Mouse (Mus musculus) ES-E14 (cell line): Measurements from ENCODE around the gene Dnajc14.

Source experiments
- CHD2 ChIP-seq: IDR thresholded peaks from 2 replicates; pipeline ENCODE4 v1.6.1; 2014; ENCODE audit warnings: mild to moderate bottlenecking, low read depth, low read length, inconsistent platforms
- HCFC1 ChIP-seq: IDR thresholded peaks from 2 replicates; pipeline ENCODE4 v1.6.1; 2012; ENCODE audit warnings: low read length, inconsistent platforms, borderline replicate concordance; ENCODE audit not compliant: insufficient read depth
- MAFK ChIP-seq: IDR thresholded peaks from 2 replicates; pipeline ENCODE4 v1.6.1; 2014; ENCODE audit warnings: mild to moderate bottlenecking, low read depth, low read length, inconsistent platforms; ENCODE audit not compliant: insufficient read depth
- ZC3H11A ChIP-seq: IDR thresholded peaks from 2 replicates; pipeline ENCODE4 v1.6.1; 2012; ENCODE audit warnings: low read depth, mild to moderate bottlenecking, inconsistent platforms, low read length, borderline replicate concordance
- ZNF384 ChIP-seq: IDR thresholded peaks from 2 replicates; pipeline ENCODE4 v1.6.1; 2012; ENCODE audit warnings: low read depth, low read length, inconsistent platforms

DNA sequence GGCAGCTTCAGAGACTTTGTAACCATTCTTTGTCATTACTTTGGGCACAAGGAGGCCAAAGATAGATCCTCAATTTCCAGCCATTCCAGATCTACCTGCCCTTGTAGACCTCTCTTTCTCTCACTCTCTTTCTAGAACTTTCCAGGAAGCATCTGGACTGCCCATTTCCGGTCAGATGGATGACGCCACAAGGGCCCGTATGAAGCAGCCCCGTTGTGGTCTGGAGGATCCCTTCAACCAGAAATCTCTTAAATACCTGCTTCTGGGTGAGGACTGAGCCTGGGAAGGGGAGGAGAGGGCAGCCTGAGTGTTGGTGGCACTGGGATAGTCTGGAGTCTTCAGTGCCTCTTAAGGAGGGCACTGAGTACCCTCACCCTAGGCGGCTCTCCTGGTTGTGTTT is 9.5 kb upstream of the Dnajc14 start:
- TF ChIP-seq ZNF384, result no peak
- no peak for TF ChIP-seq HCFC1
- TF ChIP-seq CHD2, result no peak
- TF ChIP-seq MAFK, result no peak
- no peak for TF ChIP-seq ZC3H11A
